Mouse (Mus musculus) bone marrow macrophage, adult 2 months (primary cell): ENCODE data around the gene Sema3c. TPM values are rescaled to one million over a fixed set of nuclear protein-coding genes. Genes with fewer than 3 reads are reported as not detected.

Source experiments
- H3K27ac ChIP-seq: 2 replicates; pipeline ENCODE4 v1.5.1; 2012; ENCODE audit warnings: low read depth, low read length; ENCODE audit not compliant: insufficient read depth
- H3K4me1 ChIP-seq: 2 replicates; pipeline ENCODE4 v1.6.1; 2012; ENCODE audit warnings: low read length; ENCODE audit not compliant: control insufficient read depth, insufficient read depth
- H3K4me3 ChIP-seq: 2 replicates; pipeline ENCODE4 v1.5.1; 2012; ENCODE audit warnings: mild to moderate bottlenecking, low read length, moderate library complexity; ENCODE audit not compliant: insufficient read depth
- CTCF ChIP-seq: IDR thresholded peaks from 2 replicates; pipeline ENCODE4 v1.5.1; 2012; ENCODE audit warnings: low read depth, mild to moderate bottlenecking, low read length, moderate library complexity
- POLR2A ChIP-seq: IDR thresholded peaks from 2 replicates; pipeline ENCODE4 v1.6.1; 2012; ENCODE audit warnings: mild to moderate bottlenecking, low read depth, low read length, borderline replicate concordance
- polyA plus RNA-seq: library from polyadenylated mRNA; stranded (reverse); fragments of >200 nt; gene quantifications from 2 replicates; pipeline ENCODE4 v1.2.4, GENCODE M21; 2012; ENCODE audit not compliant: missing spikeins, insufficient read depth, insufficient read length

Gene Sema3c
- polyA plus RNA-seq, 1 experiment = 0.78 TPM

GRCm38 (mm10) chr5:17753471-17754005 lies 179.5 kb downstream of the Sema3c start:
- TF ChIP-seq POLR2A = no peak
- TF ChIP-seq CTCF = no peak
- no peak overlapping the region for H3K4me3 ChIP-seq
- no peaks in the 10 kb centered on the region for H3K4me1 ChIP-seq
- H3K27ac ChIP-seq = no peak overlapping the region

- TF ChIP-seq POLR2A (no peak), CTCF (no peak)
- H3K4me1 ChIP-seq = no peaks in the 10 kb centered on the region
- H3K27ac ChIP-seq = no peak overlapping the region
- no peak overlapping the region for H3K4me3 ChIP-seq
These were observed 192.1 kb downstream of the Sema3c start for GRCm38 (mm10) chr5:17766006-17766677.

DNA sequence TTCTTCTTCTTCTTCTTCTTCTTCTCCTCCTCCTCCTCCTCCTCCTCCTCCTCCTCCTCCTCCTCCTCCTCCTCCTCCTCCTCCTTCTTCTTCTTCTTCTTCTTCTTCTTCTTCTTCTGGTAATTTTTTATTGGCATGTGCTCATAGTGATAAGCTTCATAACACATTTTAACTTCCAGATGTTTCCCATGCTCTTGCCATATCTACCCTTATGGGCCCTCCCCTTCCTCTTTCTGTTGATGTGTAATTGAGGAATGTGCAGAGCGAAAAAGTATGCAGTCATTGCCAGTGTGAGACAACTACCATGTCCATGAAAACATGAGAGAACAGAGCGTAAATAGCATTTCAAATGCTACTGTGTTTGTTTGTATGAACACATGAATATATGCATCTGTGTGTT lies 196.2 kb downstream of the Sema3c start:
- H3K27ac ChIP-seq = no peak overlapping the region
- no peak for TF ChIP-seq POLR2A
- no peak for TF ChIP-seq CTCF

DNA sequence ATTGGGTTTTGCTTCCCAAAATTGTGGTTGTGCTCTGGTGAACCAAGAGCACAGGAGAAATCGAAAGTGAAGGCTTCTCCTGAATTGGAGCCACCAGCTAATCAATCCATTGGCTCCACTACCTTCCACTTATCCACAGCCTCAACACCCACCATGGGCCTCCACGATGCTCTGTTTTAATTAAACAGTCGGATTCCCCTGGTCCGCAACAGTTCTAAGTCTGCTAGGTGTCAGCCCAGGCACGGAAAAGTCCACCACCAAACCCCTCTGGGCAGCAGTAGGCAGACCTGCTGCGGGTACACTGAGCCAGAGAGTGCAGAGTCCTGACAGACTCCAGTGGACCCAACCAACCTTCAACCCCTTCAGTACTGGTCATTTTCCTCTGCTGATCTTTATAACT lies 202.5 kb downstream of the Sema3c start:
- Histone ChIP-seq H3K4me3 (no peak overlapping the region), H3K27ac (no peak overlapping the region), H3K4me1 (no peaks in the 10 kb centered on the region)
- no peak for TF ChIP-seq CTCF
- TF ChIP-seq POLR2A = no peak

More for the DNA sequence above, 196.2 kb downstream of the Sema3c start:
- Histone ChIP-seq H3K4me3 (no peak overlapping the region), H3K4me1 (no peaks in the 10 kb centered on the region)

Other genes with a start within 250 kb of the Sema3c start
- gene Speer4f2, start 201.1 kb upstream of the Sema3c start, polyA plus RNA-seq = not detected in 2 replicates
- not detected in 2 replicates for gene Speer4f1, start 98.2 kb upstream of the Sema3c start, polyA plus RNA-seq